Mouse (Mus musculus): Measurements from ENCODE around the gene Bace2. TPM values are rescaled to one million over a fixed set of nuclear protein-coding genes. Genes with fewer than 3 reads are reported as not detected.

The Bace2 gene
- polyA plus RNA-seq, 1 experiment from 2014 or later, result 17.7 TPM

GRCm38 (mm10) chr16:97417896-97418542 is 61.5 kb downstream of the Bace2 start:
- no peak overlapping the region for H3K4me3 ChIP-seq
- H3K9me3 ChIP-seq, result no peaks in the 10 kb centered on the region
- no peaks in the 10 kb centered on the region for H3K27me3 ChIP-seq (ENCODE audit: insufficient read depth, poor library complexity, severe bottlenecking)
- H3K4me1 ChIP-seq, result 0 out of 2 replicates have a peak, but pooled peaks cover 6% of the 10 kb centered on the region
- WGBS, result 10% methylated on average over 4 of the region's 4 CpGs
- H3K27ac ChIP-seq, result no peak overlapping the region
- no peaks in the 10 kb centered on the region for H3K36me3 ChIP-seq
- peak; percentile 86 for DNase-seq (ENCODE audit: low spot score)

DNA sequence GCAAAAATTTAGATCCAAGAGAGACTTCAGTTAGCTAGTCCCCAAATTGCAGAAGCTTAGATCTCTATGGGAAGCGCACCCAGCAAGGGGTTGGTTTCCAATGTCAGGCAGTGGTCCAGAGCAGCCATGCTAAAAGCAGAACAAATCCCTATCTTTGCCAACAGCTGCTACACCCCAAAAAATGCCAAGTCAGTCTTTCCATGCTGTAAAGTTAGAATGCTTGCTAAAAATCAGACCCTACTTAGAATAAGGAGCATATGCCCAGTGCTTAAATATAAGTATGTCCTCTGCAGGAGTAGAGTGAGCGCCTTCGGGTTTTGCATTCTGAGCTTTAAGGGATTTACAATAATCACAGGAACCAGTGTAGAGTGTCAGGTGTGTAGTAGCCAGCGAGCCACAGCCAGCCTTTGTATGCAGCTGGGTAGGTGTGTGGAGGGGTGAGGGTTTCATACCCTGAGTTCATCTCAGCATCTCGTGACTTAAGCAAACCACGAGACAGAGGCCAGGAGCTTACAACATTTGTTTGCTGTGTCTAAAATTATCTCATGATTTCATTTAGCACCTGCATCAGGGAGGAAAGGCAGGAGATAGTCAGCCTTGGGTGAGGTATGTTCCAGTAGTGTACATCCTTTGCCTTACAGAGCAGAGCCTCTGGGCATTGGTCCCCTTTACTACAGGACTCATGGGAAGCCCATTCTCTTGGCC is 62.4 kb downstream of the Bace2 start:
- H3K4me3 ChIP-seq, result no peak overlapping the region
- no peaks in the 10 kb centered on the region for H3K27me3 ChIP-seq (ENCODE audit: insufficient read depth, poor library complexity, severe bottlenecking)
- WGBS, result 84% methylated on average over 6 of the region's 6 CpGs
- H3K9me3 ChIP-seq, result no peaks in the 10 kb centered on the region
- no peak overlapping the region for H3K27ac ChIP-seq
- 0 out of 2 replicates have a peak, but pooled peaks cover 6% of the 10 kb centered on the region for H3K4me1 ChIP-seq
- no peaks in the 10 kb centered on the region for H3K36me3 ChIP-seq
- no peak for DNase-seq (ENCODE audit: low spot score)

DNA sequence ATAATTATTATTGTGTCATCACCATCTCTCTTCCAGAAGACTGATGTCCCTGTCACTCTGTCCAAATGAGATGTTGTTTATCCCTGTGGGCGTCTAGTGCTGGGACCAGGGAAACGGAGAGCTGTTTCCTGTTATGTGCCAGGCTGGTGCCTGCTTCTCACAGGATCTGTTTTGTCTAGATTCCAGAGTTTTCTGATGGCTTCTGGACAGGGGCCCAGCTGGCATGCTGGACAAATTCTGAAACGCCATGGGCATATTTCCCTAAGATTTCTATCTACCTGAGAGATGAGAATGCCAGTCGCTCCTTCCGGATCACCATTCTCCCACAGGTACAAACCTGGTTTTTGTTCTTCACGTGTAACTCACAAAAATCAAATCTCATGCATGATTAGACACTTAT is 65.1 kb downstream of the Bace2 start:
- DNase-seq (ENCODE audit: low spot score), result no peak
- 76% methylated on average over 6 of the region's 6 CpGs for WGBS
- Histone ChIP-seq H3K4me1 (0 out of 2 replicates have a peak, but pooled peaks cover 6% of the 10 kb centered on the region), H3K4me3 (no peak overlapping the region), H3K36me3 (no peaks in the 10 kb centered on the region), H3K27me3 (ENCODE audit: insufficient read depth, poor library complexity, severe bottlenecking) (no peaks in the 10 kb centered on the region), H3K27ac (no peak overlapping the region), H3K9me3 (no peaks in the 10 kb centered on the region)

DNA sequence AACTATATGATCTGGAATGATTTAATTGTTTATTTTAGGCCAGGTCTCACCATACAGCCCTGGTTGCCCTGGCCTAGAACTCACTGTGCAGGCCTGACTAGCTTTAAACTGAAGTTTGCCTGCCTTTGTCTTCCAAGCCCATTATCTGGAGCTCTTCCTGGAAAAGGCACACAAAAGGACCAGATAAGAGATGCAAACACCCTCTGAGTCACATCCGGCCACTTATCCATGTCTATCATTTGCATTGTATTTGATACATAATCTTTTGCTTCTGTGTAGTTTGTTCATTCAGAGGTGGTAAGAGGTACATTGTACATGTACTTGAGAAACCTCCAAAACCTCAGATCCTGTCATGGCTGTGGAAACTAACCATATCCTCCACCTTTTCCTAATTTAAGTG is 67.1 kb downstream of the Bace2 start:
- Histone ChIP-seq H3K4me1 (no peaks in the 10 kb centered on the region), H3K36me3 (no peaks in the 10 kb centered on the region), H3K27ac (no peak overlapping the region), H3K27me3 (ENCODE audit: insufficient read depth, poor library complexity, severe bottlenecking) (no peaks in the 10 kb centered on the region), H3K4me3 (no peak overlapping the region), H3K9me3 (no peaks in the 10 kb centered on the region)
- 47% methylated on average over 1 of the region's 1 CpGs for WGBS
- DNase-seq (ENCODE audit: low spot score), result no peak

DNA sequence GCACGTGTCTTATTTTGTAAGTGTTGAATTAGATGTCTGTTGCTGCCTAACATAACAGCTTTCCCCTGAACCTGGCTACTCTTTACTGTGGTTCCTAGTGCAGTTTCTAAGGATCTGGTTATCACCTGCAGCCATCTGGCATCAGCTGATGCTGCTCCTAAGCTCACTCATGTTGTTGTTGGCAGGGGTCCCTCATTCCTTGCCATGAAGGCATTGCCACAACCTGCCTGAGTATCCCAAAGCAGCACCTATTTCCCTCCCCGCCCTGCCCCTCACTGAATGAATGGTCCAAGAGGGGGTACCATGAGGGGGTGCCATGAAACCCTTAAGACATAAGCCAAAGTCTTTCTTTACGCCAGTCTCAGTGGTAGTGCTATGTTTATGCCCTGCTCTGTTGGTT is 71.5 kb downstream of the Bace2 start:
- Histone ChIP-seq H3K36me3 (no peaks in the 10 kb centered on the region), H3K9me3 (no peaks in the 10 kb centered on the region), H3K27ac (no peak overlapping the region), H3K27me3 (ENCODE audit: insufficient read depth, poor library complexity, severe bottlenecking) (no peaks in the 10 kb centered on the region), H3K4me1 (no peaks in the 10 kb centered on the region), H3K4me3 (no peak overlapping the region)
- no peak for DNase-seq (ENCODE audit: low spot score)
- 80% methylated on average over 3 of the region's 3 CpGs for WGBS

GRCm38 (mm10) chr16:97430091-97430490 is 73.5 kb downstream of the Bace2 start:
- Histone ChIP-seq H3K27me3 (ENCODE audit: insufficient read depth, poor library complexity, severe bottlenecking) (no peaks in the 10 kb centered on the region), H3K4me3 (no peak overlapping the region), H3K27ac (no peak overlapping the region), H3K4me1 (no peaks in the 10 kb centered on the region), H3K9me3 (no peaks in the 10 kb centered on the region), H3K36me3 (no peaks in the 10 kb centered on the region)
- 86% methylated on average over 4 of the region's 4 CpGs for WGBS
- DNase-seq (ENCODE audit: low spot score), result no peak

- Histone ChIP-seq H3K4me1 (no peaks in the 10 kb centered on the region), H3K27ac (no peak overlapping the region), H3K36me3 (no peaks in the 10 kb centered on the region), H3K4me3 (no peak overlapping the region), H3K9me3 (no peaks in the 10 kb centered on the region), H3K27me3 (ENCODE audit: insufficient read depth, poor library complexity, severe bottlenecking) (no peaks in the 10 kb centered on the region)
- WGBS, result 68% methylated on average over 4 of the region's 4 CpGs
- no peak for DNase-seq (ENCODE audit: low spot score)
Measured at GRCm38 (mm10) chr16:97431328-97431727, 74.8 kb downstream of the Bace2 start.

- H3K4me1 ChIP-seq, result no peaks in the 10 kb centered on the region
- WGBS, result 83% methylated on average over 2 of the region's 2 CpGs
- H3K9me3 ChIP-seq, result no peaks in the 10 kb centered on the region
- no peaks in the 10 kb centered on the region for H3K27me3 ChIP-seq (ENCODE audit: insufficient read depth, poor library complexity, severe bottlenecking)
- no peak for DNase-seq (ENCODE audit: low spot score)
- H3K36me3 ChIP-seq, result no peaks in the 10 kb centered on the region
- no peak overlapping the region for H3K27ac ChIP-seq
- H3K4me3 ChIP-seq, result no peak overlapping the region
Measured at GRCm38 (mm10) chr16:97434206-97434605, 77.7 kb downstream of the Bace2 start.

- Histone ChIP-seq H3K36me3 (no peaks in the 10 kb centered on the region), H3K9me3 (no peaks in the 10 kb centered on the region), H3K27ac (no peak overlapping the region), H3K4me3 (no peak overlapping the region), H3K27me3 (ENCODE audit: insufficient read depth, poor library complexity, severe bottlenecking) (no peaks in the 10 kb centered on the region), H3K4me1 (no peaks in the 10 kb centered on the region)
- 62% methylated on average over 1 of the region's 1 CpGs for WGBS
- no peak for DNase-seq (ENCODE audit: low spot score)
Measured at GRCm38 (mm10) chr16:97437448-97438056, 81.0 kb downstream of the Bace2 start.

GRCm38 (mm10) chr16:97438191-97438590 is 81.6 kb downstream of the Bace2 start:
- H3K27me3 ChIP-seq (ENCODE audit: insufficient read depth, poor library complexity, severe bottlenecking), result no peaks in the 10 kb centered on the region
- DNase-seq (ENCODE audit: low spot score), result no peak
- H3K4me1 ChIP-seq, result no peaks in the 10 kb centered on the region
- H3K36me3 ChIP-seq, result no peaks in the 10 kb centered on the region
- WGBS, result 67% methylated on average over 3 of the region's 3 CpGs
- H3K9me3 ChIP-seq, result no peaks in the 10 kb centered on the region
- H3K27ac ChIP-seq, result no peak overlapping the region
- no peak overlapping the region for H3K4me3 ChIP-seq

DNA sequence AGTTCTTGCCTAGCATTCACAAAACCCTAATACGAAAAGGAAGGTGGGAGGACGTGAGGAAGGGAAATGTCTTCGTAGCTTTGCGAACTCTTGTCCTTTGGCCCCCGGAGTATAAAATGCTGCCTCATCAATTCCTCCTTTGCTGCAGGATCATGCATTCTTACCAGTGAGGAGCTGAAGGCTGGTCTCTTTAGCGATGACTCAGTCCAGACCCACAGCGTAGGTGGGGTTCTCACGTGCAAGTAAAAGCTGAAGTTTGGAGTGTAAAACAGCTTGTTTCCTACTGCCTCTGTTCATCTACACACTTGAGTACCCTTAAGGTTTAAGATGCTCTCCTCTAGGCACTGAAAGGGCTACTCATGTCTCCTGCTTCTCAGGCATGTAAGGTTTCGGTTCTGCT is 85.4 kb downstream of the Bace2 start:
- Histone ChIP-seq H3K27ac (no peak overlapping the region), H3K36me3 (no peaks in the 10 kb centered on the region), H3K9me3 (no peaks in the 10 kb centered on the region), H3K4me1 (no peaks in the 10 kb centered on the region), H3K27me3 (ENCODE audit: insufficient read depth, poor library complexity, severe bottlenecking) (no peaks in the 10 kb centered on the region), H3K4me3 (no peak overlapping the region)
- WGBS, result 76% methylated on average over 9 of the region's 9 CpGs
- no peak for DNase-seq (ENCODE audit: low spot score)

GRCm38 (mm10) chr16:97443670-97444263 is 87.2 kb downstream of the Bace2 start:
- no peak for DNase-seq (ENCODE audit: low spot score)
- H3K4me3 ChIP-seq, result no peak overlapping the region
- H3K36me3 ChIP-seq, result no peaks in the 10 kb centered on the region
- H3K27ac ChIP-seq, result no peak overlapping the region
- 45% methylated on average over 14 of the region's 14 CpGs for WGBS
- H3K27me3 ChIP-seq (ENCODE audit: insufficient read depth, poor library complexity, severe bottlenecking), result 0 out of 2 replicates have a peak, but pooled peaks cover 4% of the 10 kb centered on the region
- no peaks in the 10 kb centered on the region for H3K9me3 ChIP-seq
- no peaks in the 10 kb centered on the region for H3K4me1 ChIP-seq

GRCm38 (mm10) chr16:97447386-97447785 is 90.8 kb downstream of the Bace2 start:
- Histone ChIP-seq H3K36me3 (no peaks in the 10 kb centered on the region), H3K27ac (no peak overlapping the region), H3K27me3 (ENCODE audit: insufficient read depth, poor library complexity, severe bottlenecking) (0 out of 2 replicates have a peak, but pooled peaks cover 4% of the 10 kb centered on the region), H3K9me3 (no peaks in the 10 kb centered on the region), H3K4me3 (no peak overlapping the region), H3K4me1 (0 out of 2 replicates have a peak, but pooled peaks cover 5% of the 10 kb centered on the region)
- DNase-seq (ENCODE audit: low spot score), result no peak
